Mouse (Mus musculus): ENCODE data around the gene 4930432M17Rik.

DNA sequence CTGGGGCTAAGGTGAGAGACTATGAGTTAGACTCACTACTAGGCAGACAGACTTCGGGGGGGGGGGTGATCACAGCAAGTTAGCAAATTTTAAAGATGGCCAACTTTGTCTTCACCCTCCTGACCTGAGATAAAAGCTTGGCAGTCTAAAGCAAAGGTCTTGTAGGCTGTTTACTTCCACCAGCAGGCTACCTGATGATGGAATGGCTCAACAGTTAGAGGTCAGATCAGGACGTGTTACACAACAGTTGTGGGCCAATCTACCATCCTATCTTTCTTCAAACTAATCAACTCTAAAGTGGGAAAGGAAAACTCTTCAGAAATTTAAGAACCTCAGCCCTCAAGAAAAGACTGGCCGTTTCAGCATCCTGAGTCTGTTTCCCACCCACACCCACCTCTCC is 9.6 kb downstream of the 4930432M17Rik start:
- TF ChIP-seq CTCF (IDR thresholded peaks at IDR 0.05; ENCODE audit: low read depth, low read length) = no peak
- no peak for TF ChIP-seq POLR2A (IDR thresholded peaks at IDR 0.05; ENCODE audit: extremely low read depth, insufficient read depth, low read length)

Measured in liver, adult 2 months (tissue).